Mouse (Mus musculus) cortical plate, adult 2 months (tissue): ENCODE data around the gene Man2a1.

ENCODE experiments used
- CTCF ChIP-seq: fragments of 200-500 bp; IDR thresholded peaks from 2 replicates; pipeline ENCODE4 v1.5.1; 2011; ENCODE audit warnings: mild to moderate bottlenecking, control low read depth, low read length; ENCODE audit not compliant: insufficient read depth; ENCODE audit errors: extremely low read depth
- POLR2A ChIP-seq: fragments of 200-500 bp; IDR thresholded peaks from 2 replicates; pipeline ENCODE4 v1.6.1; 2011; ENCODE audit warnings: mild to moderate bottlenecking, low read length, control low read depth; ENCODE audit not compliant: insufficient read depth; ENCODE audit errors: extremely low read depth

- no peak for TF ChIP-seq POLR2A
- no peak for TF ChIP-seq CTCF
Observed at GRCm38 (mm10) chr17:64698516-64698915, 98.0 kb downstream of the Man2a1 start.
